Mouse (Mus musculus) heart, postnatal 14 days (tissue): ENCODE measurements at regions not wholly inside any gene's neighbourhood (a gene's known extent, or its start where the extent isn't known, plus 50 kb on each side); places are given as distances from the start of the nearest gene placed in this dataset.

Experiments used
- DNase-seq, 2 experiments: peaks; one replicate each; pipeline ENCODE4 v3.0.0; 2021 to 2022
- intact Hi-C: fragments of 180-260 bp; cut with DNase I; formaldehyde crosslinking; loops from one replicate; pipeline ENCODE4 v1.15.1; 2025

- intact Hi-C loops = loop anchor here (5.0 kb wide), 1 partner anchor 92 kb away; no protein-coding TSS in a partner anchor
Measured at GRCm38 (mm10) chrX:99225111-99225752, 89.3 kb downstream of the Efnb1 start.

GRCm38 (mm10) chrX:99222017-99222416 lies 86.1 kb downstream of the Efnb1 start:
- DNase-seq = no peak
- intact Hi-C loops = no loop called here

More at GRCm38 (mm10) chrX:99225111-99225752, 89.3 kb downstream of the Efnb1 start:
- peak in 1 of 2 experiments; percentile 32 for DNase-seq

GRCm38 (mm10) chrX:99220674-99221455 lies 84.9 kb downstream of the Efnb1 start:
- no peak for DNase-seq
- intact Hi-C loops = no loop called here

GRCm38 (mm10) chrX:99218213-99218612 lies 82.3 kb downstream of the Efnb1 start:
- DNase-seq = no peak
- intact Hi-C loops = loop anchor here (5.0 kb wide), 2 partner anchors 74 to 81 kb away; partner anchors contain the start of gene Efnb1

- intact Hi-C loops = loop anchor here (5.0 kb wide), 2 partner anchors 75 to 80 kb away; partner anchors contain the start of gene Efnb1
- peak; percentile 63 to 69 for DNase-seq
Measured at GRCm38 (mm10) chrX:99216633-99217459, 80.9 kb downstream of the Efnb1 start.

GRCm38 (mm10) chrX:99215931-99216330 lies 80.0 kb downstream of the Efnb1 start:
- no peak for DNase-seq
- intact Hi-C loops = loop anchor here (5.0 kb wide), 2 partner anchors 76 to 79 kb away; partner anchors contain the start of gene Efnb1

- peak; percentile 47 to 55 for DNase-seq
- intact Hi-C loops = loop anchor here (5.0 kb wide), 2 partner anchors 77 to 78 kb away; partner anchors contain the start of gene Efnb1
Measured at GRCm38 (mm10) chrX:99215111-99215510, 79.2 kb downstream of the Efnb1 start.

- intact Hi-C loops = no loop called here
- peak in 1 of 2 experiments; percentile 27 for DNase-seq
Measured at GRCm38 (mm10) chrX:99213565-99214153, 77.7 kb downstream of the Efnb1 start.

GRCm38 (mm10) chrX:99204077-99204476 lies 68.1 kb downstream of the Efnb1 start:
- no peak for DNase-seq
- intact Hi-C loops = loop anchor here (5.0 to 10.0 kb wide), 2 partner anchors 88 to 321 kb away; no protein-coding TSS in a partner anchor

GRCm38 (mm10) chrX:99201081-99201480 lies 65.2 kb downstream of the Efnb1 start:
- intact Hi-C loops = loop anchor here (5.0 to 10.0 kb wide), 2 partner anchors 91 to 324 kb away; no protein-coding TSS in a partner anchor
- peak in 1 of 2 experiments; percentile 31 for DNase-seq

- peak; percentile 24 to 49 for DNase-seq
- intact Hi-C loops = loop anchor here (2.0 to 10.0 kb wide), 3 partner anchors 63 to 325 kb away; partner anchors contain the start of gene Efnb1
Measured at GRCm38 (mm10) chrX:99199669-99200068, 63.7 kb downstream of the Efnb1 start.

- DNase-seq = peak; percentile 72 to 75
- intact Hi-C loops = loop anchor here (2.0 kb wide), 1 partner anchor 62 kb away; the partner anchor contains the start of gene Efnb1
Measured at GRCm38 (mm10) chrX:99198961-99199631, 63.2 kb downstream of the Efnb1 start.
